Mouse (Mus musculus) T-helper 17 cell (primary cell): ENCODE data around the gene Sgta.
"Not testable (repeated sequence)": the region's sequence is repeated elsewhere in the genome, so short reads cannot be mapped to it uniquely, and the experiment has no call there.

ENCODE experiments used
- in situ Hi-C, 2 experiments: fragments of 300-600 bp; cut with MboI, MseI; formaldehyde crosslinking; loops; 1 replicate in 1 of 2; 2 replicates in 1 of 2; pipeline ENCODE4 v1.15.1; 2025; ENCODE audit warnings: high pct_unique_total_duplicates in 2 of 2

The Sgta gene

DNA sequence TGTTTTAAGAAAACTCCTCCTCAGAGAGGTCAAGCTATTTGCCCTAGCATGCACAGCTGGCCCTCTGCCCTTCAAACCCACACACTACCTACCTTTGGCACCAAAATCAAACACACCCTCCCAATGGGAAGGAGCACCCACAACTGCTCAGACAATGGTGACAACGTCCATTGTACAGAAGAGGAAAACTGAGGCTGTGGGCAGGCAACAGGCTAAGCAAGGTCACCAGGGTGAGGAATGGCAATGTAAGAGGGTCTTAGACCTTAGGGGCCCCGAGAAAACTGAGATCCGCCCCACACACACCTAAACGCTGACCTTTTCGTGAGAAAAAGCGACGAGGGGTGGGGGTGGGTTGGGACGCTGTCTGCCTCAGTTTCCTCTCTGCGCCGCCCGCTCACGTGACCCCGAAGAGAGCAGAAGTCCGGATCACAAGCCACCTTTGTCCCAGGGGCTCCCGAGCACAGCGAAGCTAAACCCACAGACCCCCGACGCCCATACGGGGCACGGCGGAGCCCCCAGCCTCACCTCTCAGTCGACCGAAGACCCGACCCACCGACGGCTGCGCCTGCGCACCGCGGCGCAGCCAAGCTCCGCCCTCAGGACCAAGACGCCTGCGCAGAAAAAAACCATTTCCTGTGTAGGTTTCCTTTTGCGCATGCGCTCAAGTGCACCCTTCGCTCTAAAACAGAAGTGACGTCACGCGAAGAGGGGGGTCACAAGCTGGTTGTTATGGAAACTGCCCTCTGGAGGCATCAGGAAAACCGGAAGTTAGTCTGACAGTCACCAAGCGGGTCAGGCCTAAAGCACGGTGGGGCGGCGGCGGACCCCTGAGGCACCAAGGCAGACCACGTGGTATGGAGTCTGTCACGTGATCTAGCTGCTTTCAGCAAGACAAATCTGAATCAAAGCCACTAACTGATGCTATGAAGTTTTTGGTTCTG is at the start of gene Sgta:
Gene Sgta, minus strand, starts transcription at position 579 of the 941 bp plus-strand sequence.
- in situ Hi-C loops: no loop called here

GRCm38 (mm10) chr10:81106113-81106721 is 46.2 kb upstream of the Sgta start:
- in situ Hi-C loops: no loop called here

GRCm38 (mm10) chr10:81105565-81106112 is 45.7 kb upstream of the Sgta start, which contains the start of gene Map2k2:
Map2k2 (plus strand) TSS chr10:81105915.
- in situ Hi-C loops: no loop called here

DNA sequence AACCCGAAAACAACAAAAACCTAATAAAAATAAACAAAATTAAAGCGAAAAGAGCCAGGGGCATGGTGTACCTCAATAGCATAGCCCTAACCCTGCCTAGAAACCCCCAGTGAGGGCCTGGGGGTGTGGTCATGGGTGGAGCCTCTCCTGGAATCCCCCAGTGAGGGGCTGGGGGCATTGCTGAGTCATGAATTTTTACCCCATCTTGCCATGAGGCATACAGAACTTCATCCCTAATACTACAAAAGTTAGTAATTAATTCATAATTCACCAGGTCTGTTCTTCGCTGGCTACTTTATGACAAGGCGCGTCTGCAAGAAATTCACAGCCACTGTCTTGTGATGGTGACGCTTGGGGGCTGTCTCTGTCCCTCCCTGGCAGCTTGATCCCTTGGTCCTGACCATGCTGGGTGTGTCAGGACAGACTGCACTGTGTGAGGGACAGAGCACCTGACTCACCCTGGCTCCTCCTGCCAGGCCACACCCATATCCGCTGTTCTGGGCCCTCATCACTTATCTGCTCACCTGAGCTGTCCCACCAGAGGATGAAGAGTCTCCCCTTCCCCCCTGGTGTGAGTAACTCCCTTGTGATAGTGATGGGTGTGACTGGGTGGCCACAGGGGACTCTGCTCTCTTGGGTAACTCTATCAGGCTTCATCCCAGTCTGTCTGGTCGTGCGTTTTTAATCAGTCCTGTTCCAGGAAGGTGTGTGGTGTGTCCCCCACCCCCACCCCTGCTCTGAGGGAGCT is 35.1 kb upstream of the Sgta start:
- in situ Hi-C loops: no loop called here

DNA sequence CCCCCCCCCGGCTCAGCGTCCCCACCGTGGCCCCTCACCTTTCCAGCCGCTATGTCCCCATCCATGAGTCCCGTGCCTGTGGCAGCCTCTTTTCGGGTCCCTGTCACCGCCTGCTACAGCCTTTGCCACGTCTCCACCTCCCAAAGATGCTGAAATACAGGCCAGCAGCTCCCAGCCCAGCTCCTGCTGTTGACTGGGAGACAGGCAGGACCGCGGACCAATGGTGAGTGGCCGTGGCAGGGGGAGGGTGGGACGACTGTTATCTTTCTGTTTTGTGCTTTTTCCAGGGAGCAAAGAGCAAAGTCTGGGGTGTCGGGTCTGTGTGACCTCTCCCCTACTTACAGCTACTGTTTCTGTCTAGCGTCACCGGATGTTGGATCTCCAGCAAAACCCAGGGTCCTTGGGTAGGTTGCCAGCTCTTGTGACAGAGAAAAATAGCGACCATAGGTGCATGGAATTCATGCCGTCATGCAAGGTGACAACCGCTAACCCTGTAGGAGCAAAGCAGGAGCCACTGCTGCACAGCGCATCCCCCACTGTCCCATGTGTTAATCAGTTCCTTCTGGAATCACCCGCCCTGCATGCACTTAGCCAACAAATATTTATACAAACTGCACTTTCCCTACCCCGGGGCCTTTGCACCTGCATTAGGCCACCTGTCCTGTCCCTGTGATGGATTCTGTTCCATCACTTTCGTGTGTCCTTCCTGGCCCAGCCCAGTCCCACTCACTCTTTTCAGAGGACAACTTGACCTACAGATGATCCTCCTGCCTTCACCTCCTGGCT is 32.7 kb upstream of the Sgta start:
- in situ Hi-C loops: no loop called here

GRCm38 (mm10) chr10:81090621-81091020 is 30.6 kb upstream of the Sgta start:
- in situ Hi-C loops: no loop called here

DNA sequence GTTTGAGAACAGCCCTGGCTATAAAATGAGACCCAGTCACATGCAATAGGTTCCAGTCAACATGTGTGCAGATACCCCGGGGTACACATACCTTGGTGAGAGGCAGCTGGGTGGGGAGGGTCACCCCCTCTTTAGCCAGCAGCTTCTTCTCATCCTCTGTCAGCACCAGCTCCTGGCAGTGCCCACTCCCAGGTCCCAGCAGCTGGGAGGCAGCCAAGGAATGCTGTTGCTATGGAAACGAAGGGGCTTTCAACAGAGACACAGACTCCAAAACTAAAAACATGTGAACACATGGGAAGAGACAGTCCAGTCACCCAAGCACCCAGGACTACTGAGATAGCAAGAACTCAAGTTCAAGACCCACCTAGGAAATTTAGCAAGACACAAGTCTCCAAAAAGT is 29.2 kb upstream of the Sgta start:
- in situ Hi-C loops: loop anchor here in 1 of 2 experiments (5.0 kb wide), 1 partner anchor 77 kb away; the partner anchor contains the start of gene Gng7

- in situ Hi-C loops: loop anchor here in 1 of 2 experiments (5.0 kb wide), 1 partner anchor 75 kb away; the partner anchor contains the start of gene Gng7
Observed at GRCm38 (mm10) chr10:81087021-81087420, 27.0 kb upstream of the Sgta start.

DNA sequence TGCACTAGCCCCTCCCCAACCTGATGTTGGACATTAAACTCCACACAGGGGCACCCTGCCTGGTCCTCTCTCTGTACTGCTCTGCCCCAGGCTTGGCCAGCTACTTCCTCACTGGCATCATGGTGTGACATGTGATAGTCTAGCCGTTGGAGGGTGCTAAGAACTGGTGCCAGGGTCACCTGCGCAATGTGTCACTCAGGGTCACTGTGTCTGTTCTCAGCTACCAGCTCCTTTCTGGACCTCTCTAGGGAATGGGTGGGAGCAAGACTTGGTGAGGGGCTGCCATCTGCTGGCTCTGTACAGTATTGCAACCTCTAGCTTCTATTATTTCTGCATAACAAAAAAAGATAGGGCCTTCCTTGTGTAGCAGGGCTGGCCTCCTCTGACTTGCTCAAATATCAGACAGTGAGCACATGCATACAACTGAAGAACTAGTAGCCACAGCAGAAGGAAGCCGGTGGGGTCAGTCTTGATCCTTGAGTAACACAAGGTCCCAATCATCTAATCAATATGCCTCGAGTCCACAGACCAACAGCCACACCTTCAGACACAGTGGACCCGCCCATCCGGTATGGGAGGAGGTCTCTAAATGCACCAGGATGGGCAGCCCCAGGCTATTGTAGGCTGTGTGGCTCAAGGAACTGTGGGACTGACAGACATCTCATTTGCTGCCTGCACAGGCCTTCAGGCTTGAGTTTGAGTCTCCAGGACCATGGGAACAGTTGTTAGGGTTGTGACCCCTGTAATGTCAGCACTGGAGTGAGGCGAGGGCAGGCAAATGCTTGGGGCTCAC is 22.4 kb upstream of the Sgta start:
- in situ Hi-C loops: no loop called here

GRCm38 (mm10) chr10:81080008-81080655 is 20.2 kb upstream of the Sgta start:
- in situ Hi-C loops: no loop called here

- in situ Hi-C loops: no loop called here
Observed at GRCm38 (mm10) chr10:81077916-81078315, 17.9 kb upstream of the Sgta start.

DNA sequence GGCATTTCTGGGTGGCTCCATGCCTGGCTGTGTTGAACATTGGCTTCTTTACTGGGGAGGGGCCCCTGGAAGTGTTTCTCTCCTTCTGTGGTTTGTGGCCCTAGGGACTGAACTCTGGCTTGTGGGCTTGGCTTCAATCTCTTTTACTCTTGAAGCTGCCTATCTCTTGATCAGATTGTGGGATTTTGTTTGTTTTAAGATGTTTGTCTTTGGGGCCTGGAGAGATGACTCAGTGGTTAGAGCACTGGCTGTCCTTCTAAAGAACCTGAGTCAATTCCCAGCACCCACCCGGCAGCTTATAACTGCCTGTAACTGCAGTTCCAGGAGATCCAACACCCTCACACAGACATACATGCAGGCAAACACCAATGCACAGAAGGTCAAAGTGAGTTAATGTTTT is 16.4 kb upstream of the Sgta start:
- in situ Hi-C loops: no loop called here

- in situ Hi-C loops: no loop called here
Observed at GRCm38 (mm10) chr10:81075734-81076133, 15.8 kb upstream of the Sgta start.

DNA sequence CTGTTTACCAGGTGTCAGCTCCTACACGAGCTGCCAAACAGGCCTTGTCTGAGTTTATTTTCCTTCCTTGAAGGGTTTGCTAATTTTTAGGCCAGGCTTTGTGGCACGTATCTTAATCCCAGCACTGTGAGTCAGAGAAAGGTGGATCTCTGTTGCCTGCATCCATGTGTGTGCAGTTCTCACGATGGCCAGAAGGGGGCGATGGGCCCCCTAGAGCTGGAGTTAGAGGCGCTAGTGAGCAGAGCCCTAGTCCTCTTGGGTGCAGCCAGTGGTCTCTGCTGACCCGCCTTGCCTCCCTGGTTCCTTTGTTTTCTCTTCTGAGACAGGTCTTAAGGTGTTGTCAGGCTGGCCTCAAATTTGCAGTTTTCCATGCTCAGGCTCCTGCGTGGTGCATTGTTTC is 13.5 kb upstream of the Sgta start:
- in situ Hi-C loops: no loop called here

DNA sequence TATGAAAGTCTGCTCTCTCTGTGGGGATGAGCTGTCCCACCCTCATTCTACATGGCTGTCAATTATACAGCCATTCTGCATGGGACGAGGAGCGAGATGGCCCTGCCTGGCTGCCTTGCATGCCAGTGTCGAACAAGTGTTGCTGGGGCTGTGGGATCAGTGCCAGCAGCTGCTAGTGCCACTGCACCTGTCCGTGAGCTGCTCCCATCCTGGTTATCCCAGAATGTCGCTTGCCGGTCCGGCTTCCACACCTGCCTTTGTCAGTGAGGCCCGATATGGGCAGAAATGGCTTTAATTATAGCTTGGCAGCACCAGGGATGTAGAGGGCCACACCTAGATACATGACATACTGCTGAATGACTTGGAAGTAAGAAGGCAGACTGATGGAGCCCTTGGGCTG is 12.3 kb upstream of the Sgta start:
- in situ Hi-C loops: no loop called here

GRCm38 (mm10) chr10:81069836-81070235 is 9.9 kb upstream of the Sgta start, which contains the start of gene Thop1:
Thop1 (plus strand) TSS chr10:81070035.
- in situ Hi-C loops: no loop called here

DNA sequence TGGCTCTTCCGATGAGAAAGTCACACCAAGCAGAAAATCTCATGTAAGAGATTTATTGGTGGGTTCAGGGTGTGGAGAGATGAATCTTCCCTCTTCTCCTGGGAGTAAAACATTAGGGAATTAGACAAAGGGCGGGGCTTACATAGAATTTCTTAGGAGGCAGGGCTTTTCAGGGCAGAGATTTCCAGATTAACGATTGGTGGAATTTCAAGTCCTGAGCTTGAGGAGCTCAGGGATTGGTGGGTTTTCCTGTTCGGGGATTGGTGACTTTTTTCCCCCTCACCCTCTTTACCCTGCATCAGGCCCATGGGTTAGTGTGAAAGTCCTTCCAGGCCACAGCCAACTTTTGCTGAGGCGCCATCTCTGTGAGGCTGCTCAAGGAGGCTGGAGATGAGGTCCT is 8.7 kb upstream of the Sgta start:
- in situ Hi-C loops: no loop called here

DNA sequence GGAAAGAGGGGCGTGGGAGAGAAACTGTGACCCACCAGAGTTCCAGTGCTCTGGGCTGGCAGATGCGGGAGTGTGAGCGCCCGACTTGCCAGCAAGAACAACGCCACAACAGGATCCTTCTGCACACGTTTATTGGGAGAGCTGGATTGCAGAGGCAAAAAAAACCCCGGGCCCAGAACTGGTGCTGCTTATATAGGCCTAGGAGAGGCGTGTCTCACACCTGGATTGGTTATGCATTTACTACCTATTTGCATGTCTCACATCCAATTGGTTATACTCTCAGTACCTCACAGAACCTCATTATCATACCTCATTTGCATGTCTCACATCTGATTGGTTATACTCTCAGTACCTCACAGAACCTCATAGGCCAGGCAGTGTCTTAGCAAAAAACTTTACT is 4.5 kb upstream of the Sgta start:
- in situ Hi-C loops: not testable (repeated sequence)

GRCm38 (mm10) chr10:81062710-81063109 is 2.7 kb upstream of the Sgta start:
- in situ Hi-C loops: no loop called here
